Mouse (Mus musculus): ENCODE data around the gene Opcml.

DNA sequence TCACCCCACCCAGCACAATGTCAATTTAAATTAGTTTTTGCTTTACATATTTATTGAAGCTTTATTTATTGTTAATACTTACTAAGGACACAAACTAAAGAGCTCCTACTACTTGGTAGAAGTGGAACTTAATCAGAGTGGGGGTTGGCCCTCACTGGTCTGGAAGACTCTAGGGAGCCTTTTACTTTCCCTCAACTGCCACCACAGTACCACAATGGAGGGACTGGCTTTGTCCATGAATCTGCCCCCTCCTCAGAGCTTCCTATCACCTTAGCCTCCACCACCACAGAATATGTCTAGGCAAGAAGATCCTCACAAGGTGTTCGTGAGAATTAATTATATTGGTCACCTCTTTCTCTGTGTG, 465.3 kb downstream of the Opcml start:
- TF ChIP-seq CTCF (conservative IDR thresholded peaks at IDR 0.05; ENCODE audit: low read length), result no peak
- no peak for TF ChIP-seq NANOG (IDR thresholded peaks at IDR 0.05; ENCODE audit: borderline replicate concordance, low read length)
